Mouse (Mus musculus): Measurements from ENCODE around the gene Adamtsl1. TPM values are rescaled to one million over a fixed set of nuclear protein-coding genes. Genes with fewer than 3 reads are reported as not detected.

Adamtsl1 gene
- 4.9 and 7.0 TPM in 2 replicates for polyA plus RNA-seq (2012; rRNA removed)

GRCm38 (mm10) chr4:85513792-85514191 is at the start of gene Adamtsl1:
Gene Adamtsl1 (plus strand): TSS chr4:85514172.
- DNase-seq (ENCODE audit: extremely low spot score in 1 of 2, low spot score in 1 of 2) = no peak

- DNase-seq (ENCODE audit: extremely low spot score in 1 of 2, low spot score in 1 of 2) = peak in 1 of 2 experiments; percentile 3
These were observed 30.4 kb upstream of the Adamtsl1 start for GRCm38 (mm10) chr4:85483586-85483985.

GRCm38 (mm10) chr4:85486316-85486946 is 27.5 kb upstream of the Adamtsl1 start:
- peak; percentile 14 to 45 for DNase-seq (ENCODE audit: extremely low spot score in 1 of 2, low spot score in 1 of 2)

- DNase-seq (ENCODE audit: extremely low spot score in 1 of 2, low spot score in 1 of 2) = no peak
These were observed 8.3 kb upstream of the Adamtsl1 start for GRCm38 (mm10) chr4:85505718-85506117.

GRCm38 (mm10) chr4:85506976-85507375 is 7.0 kb upstream of the Adamtsl1 start:
- no peak for DNase-seq (ENCODE audit: extremely low spot score in 1 of 2, low spot score in 1 of 2)

GRCm38 (mm10) chr4:85507491-85507890 is 6.5 kb upstream of the Adamtsl1 start:
- no peak for DNase-seq (ENCODE audit: extremely low spot score in 1 of 2, low spot score in 1 of 2)

- DNase-seq (ENCODE audit: extremely low spot score in 1 of 2, low spot score in 1 of 2) = no peak
These were observed 684 bp upstream of the Adamtsl1 start for GRCm38 (mm10) chr4:85513288-85513687.

- DNase-seq (ENCODE audit: extremely low spot score in 1 of 2, low spot score in 1 of 2) = peak in 1 of 2 experiments; percentile 12
These were observed 271 bp downstream of the Adamtsl1 start for GRCm38 (mm10) chr4:85514205-85514681.

- DNase-seq (ENCODE audit: extremely low spot score in 1 of 2, low spot score in 1 of 2) = no peak
These were observed 13.1 kb downstream of the Adamtsl1 start for GRCm38 (mm10) chr4:85526966-85527566.

GRCm38 (mm10) chr4:85529852-85530251 is 15.9 kb downstream of the Adamtsl1 start:
- DNase-seq (ENCODE audit: extremely low spot score in 1 of 2, low spot score in 1 of 2) = no peak

GRCm38 (mm10) chr4:85539677-85540076 is 25.7 kb downstream of the Adamtsl1 start:
- no peak for DNase-seq (ENCODE audit: extremely low spot score in 1 of 2, low spot score in 1 of 2)

GRCm38 (mm10) chr4:85543221-85543620 is 29.2 kb downstream of the Adamtsl1 start:
- no peak for DNase-seq (ENCODE audit: extremely low spot score in 1 of 2, low spot score in 1 of 2)

- DNase-seq (ENCODE audit: extremely low spot score in 1 of 2, low spot score in 1 of 2) = no peak
These were observed 40.7 kb downstream of the Adamtsl1 start for GRCm38 (mm10) chr4:85554696-85555095.

GRCm38 (mm10) chr4:85559753-85560152 is 45.8 kb downstream of the Adamtsl1 start:
- DNase-seq (ENCODE audit: extremely low spot score in 1 of 2, low spot score in 1 of 2) = no peak

GRCm38 (mm10) chr4:85585426-85585825 is 71.5 kb downstream of the Adamtsl1 start:
- DNase-seq (ENCODE audit: extremely low spot score in 1 of 2, low spot score in 1 of 2) = no peak

GRCm38 (mm10) chr4:85588928-85589327 is 75.0 kb downstream of the Adamtsl1 start:
- DNase-seq (ENCODE audit: extremely low spot score in 1 of 2, low spot score in 1 of 2) = no peak

GRCm38 (mm10) chr4:85591037-85591436 is 77.1 kb downstream of the Adamtsl1 start:
- DNase-seq (ENCODE audit: extremely low spot score in 1 of 2, low spot score in 1 of 2) = no peak

GRCm38 (mm10) chr4:85594159-85594558 is 80.2 kb downstream of the Adamtsl1 start:
- DNase-seq (ENCODE audit: extremely low spot score in 1 of 2, low spot score in 1 of 2) = no peak

GRCm38 (mm10) chr4:85613331-85613730 is 99.4 kb downstream of the Adamtsl1 start:
- DNase-seq (ENCODE audit: extremely low spot score in 1 of 2, low spot score in 1 of 2) = no peak

- no peak for DNase-seq (ENCODE audit: extremely low spot score in 1 of 2, low spot score in 1 of 2)
These were observed 104.8 kb downstream of the Adamtsl1 start for GRCm38 (mm10) chr4:85618746-85619145.

GRCm38 (mm10) chr4:85619261-85619660 is 105.3 kb downstream of the Adamtsl1 start:
- DNase-seq (ENCODE audit: extremely low spot score in 1 of 2, low spot score in 1 of 2) = no peak

GRCm38 (mm10) chr4:85629381-85629780 is 115.4 kb downstream of the Adamtsl1 start:
- DNase-seq (ENCODE audit: extremely low spot score in 1 of 2, low spot score in 1 of 2) = no peak
